Mouse (Mus musculus) heart, embryonic 11.5 days (tissue): Measurements from ENCODE around the gene Gm49361. TPM values are rescaled to one million over a fixed set of nuclear protein-coding genes. Genes with fewer than 3 reads are reported as not detected.

ENCODE experiments used
- ATAC-seq: fragments of 200-750 bp; cut with Nextera tagmentation; replicated peaks from 2 replicates; pipeline ENCODE4 v1.8.0; 2017; ENCODE audit warnings: moderate library complexity; ENCODE audit not compliant: insufficient number of reproducible peaks, low FRiP score, low TSS enrichment
- H3K27ac ChIP-seq: fragments of 300-500 bp; sonication (generic); 2 replicates; pipeline ENCODE4 v1.5.1; 2014; ENCODE audit warnings: mild to moderate bottlenecking, low read depth, low read length
- H3K27me3 ChIP-seq: fragments of 300-500 bp; sonication (generic); 2 replicates; pipeline ENCODE4 v1.6.1; 2014; ENCODE audit warnings: mild to moderate bottlenecking, low read length, mixed read lengths; ENCODE audit not compliant: control insufficient read depth, insufficient read depth
- H3K36me3 ChIP-seq: fragments of 300-500 bp; sonication (generic); 2 replicates; pipeline ENCODE4 v1.6.1; 2014; ENCODE audit warnings: mild to moderate bottlenecking, low read length, moderate library complexity, mixed read lengths; ENCODE audit not compliant: control insufficient read depth, insufficient read depth
- H3K4me1 ChIP-seq: fragments of 300-500 bp; sonication (generic); 2 replicates; pipeline ENCODE4 v1.6.1; 2014; ENCODE audit warnings: low read length; ENCODE audit not compliant: control insufficient read depth, insufficient read depth
- H3K4me2 ChIP-seq: fragments of 300-500 bp; sonication (generic); 2 replicates; pipeline ENCODE4 v1.6.1; 2014; ENCODE audit warnings: mild to moderate bottlenecking, moderate library complexity
- H3K4me3 ChIP-seq: fragments of 300-500 bp; sonication (generic); 2 replicates; pipeline ENCODE4 v1.5.1; 2014; ENCODE audit warnings: low read depth, low read length
- H3K9ac ChIP-seq: fragments of 300-500 bp; sonication (generic); 2 replicates; pipeline ENCODE4 v1.6.1; 2014; ENCODE audit warnings: mild to moderate bottlenecking, low read depth, low read length, moderate library complexity
- H3K9me3 ChIP-seq: fragments of 300-500 bp; sonication (generic); replicated peaks from 2 replicates; pipeline ENCODE4 v1.6.1; 2016; ENCODE audit warnings: low read length; ENCODE audit not compliant: control insufficient read depth
- WGBS: fragments of 180-500 bp; shearing (Covaris S2); extraction: QIAGEN DNeasy Blood & Tissue Kit; methylation state at CpG from one replicate; pipeline ENCODE4 v1.1.7; 2014; ENCODE audit not compliant: insufficient replicate concordance; 5-methylcytosine and 5-hydroxymethylcytosine counted together
- polyA plus RNA-seq: library from polyadenylated mRNA; unstranded; fragments of >200 nt; fragmentation: Nextera tagmentation; extraction: Ambion mirVana; gene quantifications from 2 replicates; pipeline ENCODE4 v1.2.1, GENCODE M21; 2014

Gene Gm49361
- polyA plus RNA-seq, 1 experiment from 2014 or later = not detected

GRCm38 (mm10) chr14:57616339-57616965 lies 129.5 kb downstream of the Gm49361 start:
- no peak for ATAC-seq
- Histone ChIP-seq H3K27me3 (no peaks in the 10 kb centered on the region), H3K4me1 (no peaks in the 10 kb centered on the region), H3K27ac (no peak overlapping the region), H3K9ac (no peak overlapping the region), H3K4me2 (no peak overlapping the region), H3K4me3 (no peak overlapping the region), H3K9me3 (no peaks in the 10 kb centered on the region), H3K36me3 (no peaks in the 10 kb centered on the region)
- 82% methylated on average over 6 of the region's 6 CpGs for WGBS

DNA sequence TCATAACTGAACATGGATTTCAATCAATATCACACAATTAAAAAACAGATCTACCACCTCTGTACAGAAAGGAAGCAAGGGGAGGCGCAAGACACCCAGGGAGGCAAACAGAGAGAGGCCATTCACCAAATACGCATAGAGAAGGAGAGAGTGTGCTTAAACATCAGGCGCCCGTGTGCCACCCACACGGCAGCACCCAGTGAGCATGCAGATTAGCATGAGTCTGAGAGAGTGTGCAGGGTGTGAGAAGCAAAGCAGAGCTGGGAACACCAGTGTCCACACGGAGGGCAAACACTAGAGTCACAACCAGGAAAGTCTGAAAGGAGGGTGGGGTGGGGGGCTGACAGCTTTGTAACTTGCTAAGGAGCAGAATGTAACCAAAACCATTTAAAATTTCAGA lies 130.1 kb downstream of the Gm49361 start:
- Histone ChIP-seq H3K9ac (no peak overlapping the region), H3K36me3 (no peaks in the 10 kb centered on the region), H3K4me2 (no peak overlapping the region), H3K9me3 (no peaks in the 10 kb centered on the region), H3K27me3 (no peaks in the 10 kb centered on the region), H3K27ac (no peak overlapping the region), H3K4me3 (no peak overlapping the region), H3K4me1 (no peaks in the 10 kb centered on the region)
- 90% methylated on average over 6 of the region's 6 CpGs for WGBS
- ATAC-seq = no peak

DNA sequence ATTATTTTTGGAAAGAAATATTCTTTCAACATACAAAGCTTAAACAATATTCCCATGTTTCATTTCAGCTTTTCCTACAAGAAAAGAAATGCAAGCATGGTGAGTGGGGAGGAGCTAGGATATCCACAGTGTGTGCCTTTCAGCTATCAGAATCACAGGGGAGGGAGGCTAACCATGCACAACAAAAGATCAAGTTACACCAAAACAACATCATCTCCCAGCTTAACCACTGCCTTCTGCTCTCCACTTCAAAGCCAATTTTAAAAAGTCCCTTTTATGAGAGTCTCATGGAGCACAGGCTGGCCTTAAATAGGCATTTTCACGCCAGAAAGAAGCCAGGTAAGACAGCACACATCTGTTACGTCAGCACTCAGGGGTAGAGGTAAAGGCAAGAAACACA lies 134.9 kb downstream of the Gm49361 start:
- no peak for ATAC-seq
- Histone ChIP-seq H3K27ac (no peak overlapping the region), H3K4me3 (no peak overlapping the region), H3K9ac (no peak overlapping the region), H3K9me3 (no peaks in the 10 kb centered on the region), H3K36me3 (no peaks in the 10 kb centered on the region), H3K4me2 (no peak overlapping the region), H3K4me1 (peaks cover 11% of the 10 kb centered on the region), H3K27me3 (peaks cover 3% of the 10 kb centered on the region; the same call in 1 of the 2 replicates)
- 78% methylated on average over 2 of the region's 2 CpGs for WGBS

DNA sequence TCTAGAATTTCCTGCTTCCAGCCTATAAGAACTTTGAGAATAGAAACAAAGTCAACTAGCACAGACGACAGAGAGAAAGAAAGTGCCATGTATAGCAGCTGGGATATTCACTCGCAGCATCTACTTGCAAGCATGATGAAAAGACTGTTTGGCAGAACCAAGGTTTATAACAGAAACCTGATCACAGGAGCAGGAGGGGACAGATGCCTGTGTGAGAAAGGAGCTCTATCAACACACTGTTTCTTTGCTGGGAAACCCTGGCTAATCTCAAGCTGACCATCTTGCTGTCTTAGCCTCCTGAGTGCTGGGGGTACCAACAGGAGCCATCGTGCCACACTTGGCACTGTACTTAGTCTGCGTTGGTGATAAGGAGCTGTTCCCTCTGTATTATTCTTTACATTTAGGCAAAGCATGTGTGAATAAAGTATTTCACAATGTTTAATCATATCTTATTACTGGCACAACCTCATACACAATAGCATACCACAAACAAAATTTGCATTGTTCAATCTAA lies 136.0 kb downstream of the Gm49361 start:
- no peak for ATAC-seq
- H3K9ac ChIP-seq = no peak overlapping the region
- H3K27ac ChIP-seq = no peak overlapping the region
- H3K4me2 ChIP-seq = no peak overlapping the region
- peaks cover 3% of the 10 kb centered on the region; the same call in 1 of the 2 replicates for H3K27me3 ChIP-seq
- H3K36me3 ChIP-seq = no peaks in the 10 kb centered on the region
- WGBS = 55% methylated on average over 4 of the region's 4 CpGs
- no peak overlapping the region for H3K4me3 ChIP-seq
- H3K9me3 ChIP-seq = no peaks in the 10 kb centered on the region
- H3K4me1 ChIP-seq = peaks cover 11% of the 10 kb centered on the region

DNA sequence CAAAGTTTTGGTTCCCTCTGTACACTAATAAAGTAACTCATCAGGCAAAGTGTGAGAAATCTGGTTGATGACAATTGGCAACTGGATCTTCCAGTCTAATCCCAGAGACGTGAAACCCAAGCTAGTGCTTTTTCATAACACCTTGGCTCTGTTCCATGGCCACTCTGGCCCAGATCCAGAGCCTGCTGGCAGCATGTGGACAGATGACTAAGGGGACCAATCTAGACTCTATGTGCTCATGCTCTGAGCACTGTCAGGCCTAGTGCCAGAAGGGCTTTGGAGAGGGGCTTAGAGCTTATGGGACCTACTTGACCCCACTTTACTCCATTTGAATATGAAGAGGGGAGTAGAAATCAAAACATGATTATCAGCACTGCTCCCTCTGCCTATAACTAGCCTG lies 138.4 kb downstream of the Gm49361 start:
- Histone ChIP-seq H3K9me3 (no peaks in the 10 kb centered on the region), H3K27ac (no peak overlapping the region), H3K9ac (no peak overlapping the region), H3K36me3 (peaks cover 4% of the 10 kb centered on the region; the same call in 1 of the 2 replicates), H3K4me3 (no peak overlapping the region), H3K4me1 (peaks cover 11% of the 10 kb centered on the region), H3K27me3 (peaks cover 3% of the 10 kb centered on the region; the same call in 1 of the 2 replicates), H3K4me2 (no peak overlapping the region)
- WGBS = 17% methylated on average over 1 of the region's 1 CpGs
- peak; percentile 77 for ATAC-seq

DNA sequence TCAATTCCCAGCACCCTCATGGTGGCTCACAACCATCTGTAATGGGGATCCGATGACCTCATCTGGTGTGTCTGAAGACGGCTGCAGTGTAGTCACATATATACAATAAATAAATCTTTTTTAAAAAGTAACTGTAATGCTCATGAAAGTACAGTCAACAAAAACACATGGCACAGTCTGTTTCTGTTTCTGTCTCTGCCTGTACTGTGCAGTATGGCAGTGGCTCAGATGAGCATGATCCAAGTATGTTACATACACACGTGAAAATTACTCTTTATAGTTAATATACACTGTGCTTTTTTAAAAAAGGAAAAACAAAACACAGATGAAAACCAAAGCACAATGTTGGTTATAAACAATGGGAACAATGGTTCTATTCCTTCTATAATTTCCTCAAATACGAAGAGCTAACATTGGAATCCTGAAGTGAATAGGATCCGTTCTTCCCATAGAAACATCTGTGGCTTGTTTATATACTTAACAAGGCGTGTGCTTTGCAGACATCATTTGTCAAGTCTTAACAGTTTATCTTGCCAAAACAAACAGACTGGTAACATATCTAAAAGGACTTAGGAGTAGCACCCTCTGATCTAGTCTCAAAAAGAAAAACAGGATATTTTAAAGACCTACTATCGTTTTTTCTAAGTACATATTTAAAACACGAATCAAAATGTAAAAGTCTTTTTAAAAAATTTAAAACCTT lies 139.1 kb downstream of the Gm49361 start:
- Histone ChIP-seq H3K9ac (no peak overlapping the region), H3K4me2 (no peak overlapping the region), H3K4me1 (peaks cover 11% of the 10 kb centered on the region), H3K27ac (no peak overlapping the region), H3K9me3 (no peaks in the 10 kb centered on the region), H3K4me3 (no peak overlapping the region), H3K27me3 (peaks cover 3% of the 10 kb centered on the region; the same call in 1 of the 2 replicates), H3K36me3 (peaks cover 4% of the 10 kb centered on the region; the same call in 1 of the 2 replicates)
- 63% methylated on average over 8 of the region's 8 CpGs for WGBS
- no peak for ATAC-seq

DNA sequence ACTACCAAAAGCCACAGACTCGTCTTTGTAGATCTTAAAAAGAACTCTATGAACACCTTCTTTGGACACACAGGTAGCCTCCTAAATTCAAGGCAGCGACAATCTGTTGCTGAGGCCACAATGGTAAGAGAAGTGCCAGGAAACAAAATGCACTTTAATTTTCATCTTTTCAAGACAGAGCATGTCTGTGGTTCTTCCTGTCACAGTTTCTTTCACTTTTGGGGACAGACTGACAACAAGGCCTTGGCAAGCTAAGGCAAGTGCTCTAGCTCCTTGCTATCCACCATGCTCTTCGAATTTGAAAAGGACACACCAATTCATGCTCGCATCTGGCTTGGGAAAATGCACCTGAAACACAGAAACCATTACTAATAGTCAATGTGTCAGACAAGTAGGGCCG lies 152.6 kb downstream of the Gm49361 start:
- no peaks in the 10 kb centered on the region for H3K27me3 ChIP-seq
- H3K4me1 ChIP-seq = no peaks in the 10 kb centered on the region
- H3K9ac ChIP-seq = no peak overlapping the region
- no peak overlapping the region for H3K4me3 ChIP-seq
- no peak for ATAC-seq
- H3K9me3 ChIP-seq = no peaks in the 10 kb centered on the region
- peaks cover 21% of the 10 kb centered on the region for H3K36me3 ChIP-seq
- 90% methylated on average over 5 of the region's 5 CpGs for WGBS
- H3K27ac ChIP-seq = no peak overlapping the region
- H3K4me2 ChIP-seq = no peak overlapping the region
